Mouse (Mus musculus): ENCODE measurements around the gene 1700020A23Rik. TPM values are rescaled to one million over a fixed set of nuclear protein-coding genes. Genes with fewer than 3 reads are reported as not detected.
"Not testable (repeated sequence)": the region's sequence is repeated elsewhere in the genome, so short reads cannot be mapped to it uniquely, and the experiment has no call there.

Gene 1700020A23Rik
- not detected for total RNA-seq (2021)

DNA sequence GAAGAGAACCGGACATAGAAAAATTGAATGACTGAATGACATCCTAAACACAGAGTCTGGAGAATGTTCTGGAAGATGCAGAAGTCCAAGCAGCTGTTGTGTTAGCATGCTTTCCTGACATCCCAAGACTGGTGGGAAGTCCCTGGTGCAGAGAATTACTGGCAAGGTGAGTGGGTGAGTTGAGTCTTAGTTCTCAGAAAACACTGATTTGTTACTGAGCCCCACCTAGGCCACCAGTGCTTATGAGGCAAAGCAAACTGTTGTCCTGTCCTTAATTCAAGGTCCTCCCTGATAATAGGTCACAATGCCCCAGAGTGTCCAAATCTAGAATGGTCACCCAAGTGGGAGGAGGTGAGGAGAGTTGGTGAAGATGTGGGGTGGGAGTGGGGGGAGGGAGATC is at the start of gene 1700020A23Rik, which contains the start of gene Gm28372:
Gene 1700020A23Rik, plus strand, starts transcription at position 321 of the 400 bp plus-strand sequence.
Gene Gm28372, plus strand, starts transcription at position 301 of the 400 bp plus-strand sequence.
- no peak for DNase-seq

- no peak for DNase-seq
Observed at GRCm38 (mm10) chr2:130357551-130357950, 47.5 kb upstream of the 1700020A23Rik start.

DNA sequence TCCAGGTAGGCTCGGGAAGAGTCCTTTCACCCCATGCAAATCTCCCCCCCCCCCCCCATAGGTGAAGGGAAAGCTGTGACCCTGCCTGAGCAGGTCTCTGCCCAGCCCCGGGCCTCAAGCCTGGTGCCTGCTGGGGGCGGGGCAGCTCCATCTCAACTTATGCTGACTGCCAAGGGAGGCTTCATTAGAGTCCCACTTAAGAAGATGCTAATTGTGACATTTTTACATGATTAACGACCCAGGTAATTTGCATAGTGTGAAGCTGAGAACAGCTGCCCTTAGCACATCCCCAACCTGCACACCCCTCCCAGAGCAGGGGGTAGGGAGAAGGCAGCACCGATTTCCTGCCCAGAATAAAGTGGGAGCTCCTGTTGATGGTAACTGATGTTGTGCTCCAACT is 46.2 kb upstream of the 1700020A23Rik start:
- DNase-seq, result no peak

- peak; percentile 21 to 59 for DNase-seq
Observed at GRCm38 (mm10) chr2:130362511-130363026, 42.5 kb upstream of the 1700020A23Rik start.

- no peak for DNase-seq
Observed at GRCm38 (mm10) chr2:130365211-130366094, 39.6 kb upstream of the 1700020A23Rik start.

GRCm38 (mm10) chr2:130367386-130367785 is 37.7 kb upstream of the 1700020A23Rik start:
- DNase-seq, result no peak

GRCm38 (mm10) chr2:130373026-130373425 is 32.0 kb upstream of the 1700020A23Rik start:
- not testable (repeated sequence) for DNase-seq

- no peak for DNase-seq
Observed at GRCm38 (mm10) chr2:130374951-130375350, 30.1 kb upstream of the 1700020A23Rik start.

- DNase-seq, result no peak
Observed at GRCm38 (mm10) chr2:130383205-130383604, 21.9 kb upstream of the 1700020A23Rik start.

- no peak for DNase-seq
Observed at GRCm38 (mm10) chr2:130383895-130384294, 21.2 kb upstream of the 1700020A23Rik start.

DNA sequence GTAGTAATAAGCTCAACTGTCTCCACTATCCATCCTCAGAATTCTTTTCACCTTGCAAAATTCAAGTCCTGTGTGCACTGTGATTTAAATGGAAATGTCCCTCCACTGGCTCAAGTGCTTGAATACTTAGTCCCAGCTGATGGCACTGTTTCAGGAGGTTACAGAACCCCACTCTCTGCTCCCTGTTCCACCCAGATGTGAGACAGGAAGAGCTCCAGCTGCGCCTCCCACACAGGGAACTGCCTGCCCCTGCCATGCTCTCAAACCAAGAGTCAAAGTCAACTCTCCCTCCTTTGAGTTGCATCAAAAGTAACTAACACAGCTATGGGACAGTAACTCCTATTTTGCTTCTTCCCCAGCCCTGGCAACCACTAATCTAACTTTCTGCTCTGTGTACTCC is 18.8 kb upstream of the 1700020A23Rik start:
- DNase-seq, result no peak

- no peak for DNase-seq
Observed at GRCm38 (mm10) chr2:130388796-130389195, 16.3 kb upstream of the 1700020A23Rik start.

DNA sequence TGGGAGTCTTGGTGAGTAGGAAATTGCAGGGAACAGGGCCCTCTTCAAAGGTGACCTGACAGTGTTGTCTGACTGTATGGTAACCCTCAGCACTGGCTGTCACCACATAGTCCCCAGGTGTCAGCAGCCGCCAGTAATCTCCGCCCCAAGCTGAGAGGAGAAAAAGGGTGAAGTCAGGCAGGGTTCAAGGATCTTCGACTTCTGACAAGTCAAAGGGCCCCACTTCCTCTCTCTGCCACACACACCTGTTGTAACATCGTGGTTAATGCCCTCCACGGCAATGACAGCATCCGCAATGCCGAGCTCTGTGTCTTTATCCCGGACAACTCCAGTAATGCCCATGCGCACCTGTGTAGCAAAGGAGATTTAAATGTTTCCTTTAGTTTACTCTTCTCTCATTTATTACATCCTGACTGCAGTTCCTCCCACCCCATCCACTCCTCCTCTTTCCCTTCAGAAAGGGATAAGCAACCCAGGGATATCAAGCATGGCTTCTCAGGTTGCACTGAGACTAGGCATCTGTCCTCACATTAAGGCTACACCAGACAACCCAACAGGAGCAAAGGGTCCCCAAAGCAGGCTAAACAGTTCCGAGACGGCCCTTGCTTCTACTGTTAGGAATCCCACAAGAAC is 13.9 kb upstream of the 1700020A23Rik start:
- DNase-seq, result no peak

- no peak for DNase-seq
Observed at GRCm38 (mm10) chr2:130392836-130393235, 12.2 kb upstream of the 1700020A23Rik start.

DNA sequence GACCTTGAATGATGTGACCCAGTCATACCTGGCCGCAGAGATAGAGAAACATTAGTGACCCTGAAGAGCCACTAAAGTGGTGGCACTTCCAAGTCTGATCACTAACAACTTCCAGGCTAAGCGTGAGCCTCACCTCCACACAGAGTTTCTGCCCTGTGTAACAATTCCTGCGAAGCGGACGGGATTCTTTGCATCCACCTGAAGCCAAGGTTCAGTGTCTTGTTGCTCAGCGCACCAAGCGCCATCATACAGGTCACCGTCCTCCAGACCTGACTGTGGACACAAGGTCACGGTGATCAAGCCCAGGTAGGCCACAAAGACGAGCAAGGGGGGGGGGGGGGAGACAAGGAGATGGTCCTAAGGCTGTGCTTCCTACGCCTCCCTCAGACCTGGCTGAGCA is 9.4 kb upstream of the 1700020A23Rik start:
- DNase-seq, result no peak

DNA sequence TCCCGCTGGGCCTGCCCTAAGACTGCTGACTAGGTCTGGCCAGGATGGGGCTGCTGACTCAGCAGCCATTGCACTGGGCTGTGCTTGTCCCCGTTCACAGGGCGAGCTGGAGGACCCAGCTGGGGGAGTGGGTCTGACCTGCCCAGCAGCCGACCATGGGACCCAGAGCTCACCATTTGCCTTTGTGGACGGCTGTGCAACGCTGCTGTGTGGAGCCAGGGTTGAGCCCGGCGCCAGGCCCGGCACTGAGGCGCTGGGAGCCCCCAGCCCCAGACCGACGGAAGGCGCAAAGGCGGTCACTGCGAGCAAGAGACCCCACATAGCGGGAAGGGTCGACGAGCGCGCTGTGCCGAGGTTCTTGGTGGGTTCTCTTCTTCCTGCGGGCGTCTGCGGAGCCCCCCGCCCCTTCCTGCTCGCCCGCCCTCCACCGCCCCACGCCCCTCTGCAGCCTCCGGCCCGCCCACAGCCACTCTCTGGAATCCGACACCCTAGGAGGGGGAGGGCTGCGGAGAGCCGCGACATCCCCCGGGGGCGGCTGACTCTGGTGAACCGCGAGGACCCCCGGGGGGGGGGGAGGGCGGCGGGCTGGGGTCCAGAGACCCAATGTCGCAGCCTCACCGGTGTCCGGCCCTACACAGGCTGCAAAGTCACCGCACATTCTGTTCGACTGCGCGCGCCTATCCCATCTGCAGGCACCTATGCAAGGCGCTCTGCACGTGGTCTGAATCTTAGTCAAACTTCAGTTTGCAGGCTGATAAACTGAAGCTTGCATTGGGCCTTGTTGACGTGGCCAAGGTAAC is 7.7 kb upstream of the 1700020A23Rik start, which contains the start of gene Cpxm1:
Gene Cpxm1, minus strand, starts transcription at position 389 of the 800 bp plus-strand sequence.
- DNase-seq, result no peak

- DNase-seq, result no peak
Observed at GRCm38 (mm10) chr2:130398091-130398490, 7.0 kb upstream of the 1700020A23Rik start.

GRCm38 (mm10) chr2:130400046-130400445 is 5.0 kb upstream of the 1700020A23Rik start:
- DNase-seq, result no peak

DNA sequence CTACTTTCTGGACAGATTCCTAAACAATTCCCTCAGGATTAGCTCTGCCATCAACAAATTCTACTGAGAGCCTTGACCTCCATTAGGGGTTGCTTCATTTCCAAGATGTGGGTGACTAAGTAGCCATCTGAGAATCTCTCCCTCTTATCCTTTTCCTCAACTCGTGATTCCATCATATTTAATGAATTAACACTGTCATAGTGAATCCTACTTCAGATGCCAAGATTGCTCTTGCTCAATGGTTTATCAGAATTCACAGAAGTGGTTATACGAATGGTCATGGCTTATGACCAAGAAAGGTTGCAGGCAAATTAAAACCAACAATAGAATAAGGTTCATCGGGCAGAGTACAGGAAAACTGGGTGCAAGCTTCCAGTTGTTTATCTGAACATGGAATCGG is 3.2 kb upstream of the 1700020A23Rik start:
- DNase-seq, result no peak

GRCm38 (mm10) chr2:130406178-130406577 is 1.1 kb downstream of the 1700020A23Rik start, which contains the start of gene Tmem239:
Tmem239 (plus strand) TSS chr2:130406478.
- no peak for DNase-seq

- no peak for DNase-seq
Observed at GRCm38 (mm10) chr2:130408194-130408593, 3.1 kb downstream of the 1700020A23Rik start.
